Mouse (Mus musculus): ENCODE measurements around the gene Ticrr. TPM values are rescaled to one million over a fixed set of nuclear protein-coding genes. Genes with fewer than 3 reads are reported as not detected.

Ticrr gene
- 1 to 10 TPM in 17 of 26 experiments, under 1 TPM in 9; 0.08 to 6.3 (median 1.4) TPM for total RNA-seq (2018; cell fraction: chromatin; rRNA removed)
- total RNA-seq (2018; cell fraction: cytosol; rRNA removed), result 1 to 10 TPM in 1 of 26 experiments, under 1 TPM in 25; 0.15 to 1.1 (median 0.58) TPM
- total RNA-seq (2018; cell fraction: nucleus; rRNA removed), result 10 to 100 TPM in 1 of 26 experiments, 1 to 10 TPM in 7, under 1 TPM in 18; 0.15 to 17.9 (median 0.78) TPM
- polyA plus RNA-seq (2018), result 0.12 to 2.8 TPM (median 1.6 TPM) in 3 replicates

DNA sequence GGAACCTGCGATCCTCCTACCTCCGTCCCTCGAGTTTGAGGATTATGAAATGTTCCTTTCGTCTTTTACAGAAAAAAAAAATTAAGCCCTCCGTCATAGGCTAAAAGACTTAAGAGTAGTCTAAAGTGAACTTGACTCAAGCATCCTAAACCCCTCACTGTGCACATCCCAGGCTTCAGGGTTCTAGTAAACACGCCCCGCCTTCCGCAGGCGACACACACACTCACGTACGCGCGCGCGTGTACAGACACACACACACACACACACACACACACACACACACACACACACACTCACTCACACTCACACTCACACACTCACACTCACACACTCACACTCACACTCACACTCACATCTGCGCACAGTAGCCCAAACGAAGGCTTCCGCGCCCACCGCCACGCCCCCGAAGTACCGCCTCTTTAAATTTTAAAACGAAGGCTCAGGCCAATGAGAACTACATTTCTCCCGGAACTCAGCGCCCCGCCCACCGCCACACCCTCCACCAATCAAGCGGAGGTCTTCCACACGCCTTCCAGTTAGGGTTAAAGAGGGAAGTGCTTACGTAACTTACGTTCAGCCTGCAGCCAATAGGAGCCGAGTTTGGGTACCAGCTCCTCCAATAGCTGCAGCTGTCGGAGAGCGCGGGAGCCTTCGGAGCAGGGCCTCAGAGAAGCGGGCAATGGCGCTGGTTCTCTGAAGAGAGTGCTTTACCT lies at the start of gene Ticrr:
TSS of gene Ticrr (plus strand) at position 619 of the 713 bp plus-strand sequence.
- Histone ChIP-seq H3K4me3 (ENCODE audit: inconsistent target) (peak within 1 kb of the TSS; percentile 65), H3K36me3 (ENCODE audit: inconsistent target) (no peaks in the 10 kb centered on the region), H3K27ac (no peak within 1 kb of the TSS), H3K79me2 (ENCODE audit: inconsistent target) (peaks cover 45% of the 10 kb centered on the region)
- WGBS (ENCODE audit: missing documents), result 2% methylated on average over 39 of the region's 39 CpGs

DNA sequence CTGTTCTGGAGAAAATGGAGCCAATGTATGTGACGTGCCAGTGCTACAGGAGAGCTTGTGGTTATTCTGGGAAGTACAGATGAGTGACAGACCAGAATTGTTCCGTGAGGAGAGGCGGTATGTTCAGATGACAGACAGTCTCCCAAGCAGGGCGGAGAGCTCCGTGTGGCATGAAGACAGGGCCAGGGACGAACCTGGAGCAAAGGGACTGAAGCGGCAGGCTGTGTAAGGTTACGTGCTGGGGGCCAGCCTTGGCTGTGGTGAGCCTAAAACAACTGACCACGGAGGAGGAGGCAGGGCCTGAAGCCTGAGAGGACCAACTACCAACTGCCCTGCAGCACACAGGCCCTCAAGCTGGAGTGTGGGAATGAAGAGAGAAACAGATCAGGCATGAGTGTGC lies 48.1 kb upstream of the Ticrr start:
- WGBS (ENCODE audit: missing documents), result 89% methylated on average over 9 of the region's 9 CpGs

DNA sequence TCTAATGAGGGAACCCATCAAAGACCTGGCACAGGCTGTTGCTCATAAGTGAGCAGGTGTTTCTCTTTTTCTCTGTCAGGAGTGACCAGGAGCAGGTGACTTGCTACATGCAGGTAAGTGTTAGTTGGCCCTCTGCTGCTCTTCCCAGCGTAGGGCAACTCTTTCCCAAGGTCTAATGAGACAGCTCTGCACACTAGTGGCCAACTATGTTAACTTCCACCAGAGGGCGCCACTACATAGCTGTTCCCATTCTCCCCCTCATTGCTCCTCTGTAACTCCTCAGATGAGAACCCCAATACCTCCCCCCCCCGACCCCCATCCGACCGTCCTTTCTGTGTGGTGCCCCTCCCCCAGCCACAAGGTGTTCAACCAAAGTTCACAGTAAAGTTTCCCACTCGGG lies 47.2 kb upstream of the Ticrr start:
- H3K27ac ChIP-seq, result no peak overlapping the region
- H3K4me3 ChIP-seq (ENCODE audit: inconsistent target), result no peak overlapping the region
- 19% methylated on average over 6 of the region's 6 CpGs for WGBS (ENCODE audit: missing documents)
- no peaks in the 10 kb centered on the region for H3K36me3 ChIP-seq (ENCODE audit: inconsistent target)
- no peaks in the 10 kb centered on the region for H3K79me2 ChIP-seq (ENCODE audit: inconsistent target)

More for the DNA sequence above, 48.1 kb upstream of the Ticrr start:
- no peak overlapping the region for H3K4me3 ChIP-seq (ENCODE audit: inconsistent target)
- no peak overlapping the region for H3K27ac ChIP-seq
- H3K79me2 ChIP-seq (ENCODE audit: inconsistent target), result no peaks in the 10 kb centered on the region
- no peaks in the 10 kb centered on the region for H3K36me3 ChIP-seq (ENCODE audit: inconsistent target)

DNA sequence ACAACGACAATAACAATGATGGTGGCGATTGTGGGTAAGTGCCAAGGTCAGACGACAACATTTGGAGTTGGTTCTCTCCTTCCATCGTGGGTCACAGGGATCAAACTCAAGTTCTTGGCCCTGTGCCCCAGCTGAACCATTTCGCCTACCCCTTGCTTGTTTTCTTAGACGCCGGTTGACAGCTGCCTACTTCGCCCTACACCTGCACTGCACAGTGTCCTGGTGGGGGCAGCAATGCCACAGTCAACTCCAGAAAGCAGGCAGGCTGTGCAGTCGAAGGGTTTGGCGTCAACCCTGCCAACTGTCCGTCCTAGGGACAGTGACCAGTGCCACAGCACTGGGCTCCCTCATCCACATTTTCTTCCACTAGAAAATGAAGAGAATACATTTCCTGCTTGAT lies 46.7 kb upstream of the Ticrr start:
- Histone ChIP-seq H3K4me3 (ENCODE audit: inconsistent target) (no peak overlapping the region), H3K27ac (no peak overlapping the region), H3K79me2 (ENCODE audit: inconsistent target) (no peaks in the 10 kb centered on the region), H3K36me3 (ENCODE audit: inconsistent target) (no peaks in the 10 kb centered on the region)
- WGBS (ENCODE audit: missing documents), result 56% methylated on average over 11 of the region's 11 CpGs

DNA sequence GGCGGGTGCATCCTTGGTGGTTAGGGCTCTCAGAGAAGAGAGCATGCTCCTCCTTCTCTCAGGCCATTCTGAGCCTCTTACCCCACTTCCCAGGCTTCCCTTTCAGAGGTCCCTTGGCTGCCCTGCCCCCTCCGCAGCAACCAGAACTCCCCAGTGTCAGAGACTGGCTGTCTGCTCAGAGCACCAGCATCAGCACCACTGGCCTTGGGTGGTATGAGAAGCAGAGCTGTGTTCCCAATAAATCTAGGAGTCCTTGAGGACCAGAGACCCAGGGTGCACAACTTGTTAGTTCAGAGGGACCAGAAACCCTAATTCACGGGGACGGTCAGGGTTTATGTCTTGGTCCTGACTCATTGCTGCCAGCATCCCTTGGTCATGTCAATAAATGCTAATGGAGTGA lies 45.0 kb upstream of the Ticrr start:
- Histone ChIP-seq H3K79me2 (ENCODE audit: inconsistent target) (no peaks in the 10 kb centered on the region), H3K36me3 (ENCODE audit: inconsistent target) (no peaks in the 10 kb centered on the region), H3K27ac (no peak overlapping the region), H3K4me3 (ENCODE audit: inconsistent target) (no peak overlapping the region)
- WGBS (ENCODE audit: missing documents), result 70% methylated on average over 4 of the region's 4 CpGs

DNA sequence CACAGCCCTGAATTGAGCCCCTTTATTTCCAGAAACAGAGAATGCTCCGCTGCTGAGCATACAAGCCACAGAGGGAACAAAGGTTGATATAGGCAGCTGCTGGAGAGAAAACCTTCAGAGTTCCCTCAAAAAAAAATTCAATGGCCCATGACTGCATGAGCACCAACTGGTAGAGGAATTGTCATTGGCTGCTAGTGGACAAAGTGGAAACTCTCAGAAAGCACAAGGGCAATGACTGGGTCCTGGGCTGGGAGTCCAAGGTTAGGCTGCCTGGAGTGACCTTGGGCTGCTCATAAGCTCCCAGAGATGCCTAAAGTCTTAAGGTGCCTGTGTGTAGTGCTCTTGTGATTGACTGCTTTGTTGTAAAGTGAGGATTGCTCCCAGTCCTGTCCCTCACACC lies 44.1 kb upstream of the Ticrr start:
- 69% methylated on average over 1 of the region's 1 CpGs for WGBS (ENCODE audit: missing documents)
- Histone ChIP-seq H3K27ac (no peak overlapping the region), H3K36me3 (ENCODE audit: inconsistent target) (no peaks in the 10 kb centered on the region)

DNA sequence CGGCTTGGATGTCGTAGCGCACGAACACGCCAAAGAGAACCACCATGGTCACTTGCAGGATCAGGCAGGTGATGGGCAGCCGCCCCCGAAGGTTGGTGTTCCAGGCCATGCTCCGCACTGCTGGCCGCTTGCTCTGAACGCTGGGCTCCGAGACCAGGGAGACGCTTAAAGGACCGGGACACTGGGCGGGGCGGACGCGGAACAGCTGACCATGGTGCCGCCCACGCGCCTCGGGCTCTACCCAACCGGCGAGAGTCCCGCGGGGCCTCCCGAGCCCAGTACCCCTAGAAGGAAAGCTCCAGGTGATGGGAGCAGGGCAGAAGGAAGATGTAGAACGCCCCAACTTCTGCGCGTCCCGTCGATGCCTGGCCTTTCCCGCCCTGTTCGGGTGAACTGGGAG lies 42.6 kb upstream of the Ticrr start, which contains the start of gene Rhcg:
TSS of gene Rhcg (minus strand) at position 240 of the 400 bp plus-strand sequence.
- Histone ChIP-seq H3K36me3 (ENCODE audit: inconsistent target) (no peaks in the 10 kb centered on the region), H3K79me2 (ENCODE audit: inconsistent target) (no peaks in the 10 kb centered on the region), H3K4me3 (ENCODE audit: inconsistent target) (no peak within 1 kb of the TSS), H3K27ac (no peak within 1 kb of the TSS)
- 14% methylated on average over 33 of the region's 33 CpGs for WGBS (ENCODE audit: missing documents)

More for the DNA sequence above, 44.1 kb upstream of the Ticrr start:
- no peaks in the 10 kb centered on the region for H3K79me2 ChIP-seq (ENCODE audit: inconsistent target)
- no peak overlapping the region for H3K4me3 ChIP-seq (ENCODE audit: inconsistent target)

DNA sequence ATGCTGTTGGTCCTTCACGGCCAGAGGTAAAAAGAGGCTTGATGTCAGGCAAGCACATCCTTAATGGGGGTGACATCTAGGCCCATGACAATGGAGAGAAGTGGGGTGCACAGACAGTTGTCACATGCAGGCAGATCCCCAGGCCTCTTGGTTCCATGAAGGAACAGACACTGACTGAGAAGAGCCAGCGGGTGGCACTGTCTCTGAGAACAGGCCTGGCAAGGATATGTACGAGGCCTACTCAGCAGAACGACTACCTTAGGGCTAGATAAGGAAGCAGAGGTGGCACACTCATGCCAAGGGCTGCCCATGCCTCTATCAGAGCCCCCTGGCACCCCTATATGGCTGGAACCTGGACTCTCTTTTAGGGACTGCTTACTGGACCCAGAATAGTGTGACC lies 40.5 kb upstream of the Ticrr start:
- WGBS (ENCODE audit: missing documents), result 53% methylated on average over 4 of the region's 4 CpGs
- Histone ChIP-seq H3K4me3 (ENCODE audit: inconsistent target) (no peak overlapping the region), H3K27ac (no peak overlapping the region), H3K36me3 (ENCODE audit: inconsistent target) (no peaks in the 10 kb centered on the region), H3K79me2 (ENCODE audit: inconsistent target) (no peaks in the 10 kb centered on the region)

DNA sequence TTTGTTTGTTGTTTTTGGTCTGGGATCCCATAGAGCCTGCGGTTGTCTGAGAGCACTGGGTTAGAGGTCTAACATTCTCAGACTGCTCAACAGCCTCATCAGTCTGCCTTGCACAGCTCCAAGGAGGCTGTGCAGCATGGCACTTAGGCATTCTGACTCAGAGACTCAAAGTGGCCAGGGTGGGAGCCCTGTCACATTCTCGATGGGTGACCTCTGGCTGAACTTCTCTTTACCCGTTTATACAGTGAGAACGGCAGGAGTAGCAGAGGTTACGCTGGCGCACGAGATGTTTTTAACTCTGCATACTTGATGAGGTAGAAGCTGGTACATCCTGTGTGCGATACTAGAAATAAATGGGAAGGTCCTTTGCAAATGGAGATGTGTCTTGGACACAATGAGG lies 36.9 kb upstream of the Ticrr start:
- 49% methylated on average over 8 of the region's 8 CpGs for WGBS (ENCODE audit: missing documents)

DNA sequence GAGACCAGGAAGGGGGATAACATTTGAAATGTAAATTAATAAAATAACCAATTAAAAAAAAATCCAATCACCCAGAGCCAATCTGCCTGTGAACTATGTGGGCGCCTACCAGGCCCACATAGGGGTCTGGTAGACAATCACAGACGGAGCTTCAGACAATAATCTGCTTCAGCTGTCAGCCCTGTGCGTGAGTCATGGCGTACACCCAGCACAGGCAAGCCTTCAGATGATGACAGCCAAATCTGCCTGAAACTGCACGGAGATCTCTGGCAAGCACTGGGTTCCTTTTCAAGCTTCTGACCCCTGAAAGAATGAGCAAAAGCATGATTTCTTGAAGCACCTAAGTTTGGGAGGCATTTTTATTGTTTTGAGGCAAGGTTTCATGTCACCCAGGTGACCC lies 33.8 kb upstream of the Ticrr start:
- no peaks in the 10 kb centered on the region for H3K36me3 ChIP-seq (ENCODE audit: inconsistent target)
- 91% methylated on average over 5 of the region's 5 CpGs for WGBS (ENCODE audit: missing documents)
- no peak overlapping the region for H3K27ac ChIP-seq
- no peak overlapping the region for H3K4me3 ChIP-seq (ENCODE audit: inconsistent target)
- H3K79me2 ChIP-seq (ENCODE audit: inconsistent target), result no peaks in the 10 kb centered on the region

More for the DNA sequence above, 36.9 kb upstream of the Ticrr start:
- Histone ChIP-seq H3K79me2 (ENCODE audit: inconsistent target) (no peaks in the 10 kb centered on the region), H3K27ac (no peak overlapping the region), H3K4me3 (ENCODE audit: inconsistent target) (no peak overlapping the region), H3K36me3 (ENCODE audit: inconsistent target) (no peaks in the 10 kb centered on the region)

DNA sequence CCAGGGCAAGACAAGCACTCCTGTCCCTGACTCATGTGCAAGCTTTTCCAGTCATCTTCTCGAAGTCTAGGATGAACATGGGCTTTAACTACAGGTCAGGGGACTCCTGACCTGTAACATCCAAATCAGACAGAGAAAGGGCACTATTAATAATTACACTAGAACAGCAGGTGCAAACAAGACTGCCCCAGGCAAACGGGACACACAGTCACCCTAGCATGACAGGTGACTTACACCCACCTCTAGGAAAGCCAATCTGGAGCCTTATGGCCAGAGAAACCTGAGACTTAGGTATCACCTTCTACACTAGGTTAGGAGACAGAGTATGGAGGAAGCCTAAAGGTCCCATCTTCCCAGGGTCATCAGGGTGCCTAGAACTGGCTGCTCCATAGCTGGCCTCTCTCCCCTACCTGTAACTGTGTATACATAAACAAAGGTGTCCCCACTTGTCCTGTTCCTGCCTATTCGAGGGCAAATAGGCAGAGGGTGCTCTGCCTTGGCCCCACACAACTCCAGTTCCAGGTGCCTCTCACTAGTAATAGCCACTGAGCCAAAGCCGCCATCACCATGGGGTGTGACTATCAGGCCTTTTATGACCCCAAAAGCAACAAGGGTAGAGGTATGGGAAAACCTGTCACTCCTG lies 31.6 kb upstream of the Ticrr start:
- Histone ChIP-seq H3K27ac (no peak overlapping the region), H3K79me2 (ENCODE audit: inconsistent target) (no peaks in the 10 kb centered on the region), H3K4me3 (ENCODE audit: inconsistent target) (no peak overlapping the region), H3K36me3 (ENCODE audit: inconsistent target) (no peaks in the 10 kb centered on the region)
- 84% methylated on average over 4 of the region's 4 CpGs for WGBS (ENCODE audit: missing documents)

DNA sequence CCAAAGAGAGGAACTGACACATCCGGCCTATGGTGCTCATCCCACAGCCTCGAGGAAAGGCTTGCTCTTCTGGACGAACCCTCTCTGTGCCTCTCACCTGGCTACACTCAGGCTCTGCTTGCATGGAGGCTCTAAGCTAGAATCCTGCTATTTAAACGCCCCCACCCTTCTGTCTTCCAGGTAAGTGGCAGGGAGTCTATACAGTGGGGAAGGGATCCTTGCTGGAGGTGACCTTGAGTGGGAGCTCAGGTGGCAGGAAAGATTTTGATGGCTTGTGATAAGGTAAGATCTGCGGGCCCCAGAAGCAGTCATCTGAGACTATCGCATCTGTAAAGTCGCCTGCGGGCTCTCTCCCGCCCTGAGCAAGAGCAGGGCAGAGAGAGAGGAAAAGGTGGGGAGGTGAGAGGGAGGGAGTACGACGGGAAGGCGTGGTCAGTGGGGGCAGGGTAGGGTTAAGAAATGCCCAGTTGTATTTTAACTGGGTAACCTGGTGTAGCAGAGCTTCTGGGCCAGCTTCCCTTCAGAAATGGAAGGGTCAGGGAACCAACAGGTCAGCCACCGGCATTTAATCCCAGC lies 28.1 kb upstream of the Ticrr start:
- no peak overlapping the region for H3K4me3 ChIP-seq (ENCODE audit: inconsistent target)
- 38% methylated on average over 13 of the region's 13 CpGs for WGBS (ENCODE audit: missing documents)
- no peak overlapping the region for H3K27ac ChIP-seq
- H3K36me3 ChIP-seq (ENCODE audit: inconsistent target), result no peaks in the 10 kb centered on the region
- no peaks in the 10 kb centered on the region for H3K79me2 ChIP-seq (ENCODE audit: inconsistent target)

DNA sequence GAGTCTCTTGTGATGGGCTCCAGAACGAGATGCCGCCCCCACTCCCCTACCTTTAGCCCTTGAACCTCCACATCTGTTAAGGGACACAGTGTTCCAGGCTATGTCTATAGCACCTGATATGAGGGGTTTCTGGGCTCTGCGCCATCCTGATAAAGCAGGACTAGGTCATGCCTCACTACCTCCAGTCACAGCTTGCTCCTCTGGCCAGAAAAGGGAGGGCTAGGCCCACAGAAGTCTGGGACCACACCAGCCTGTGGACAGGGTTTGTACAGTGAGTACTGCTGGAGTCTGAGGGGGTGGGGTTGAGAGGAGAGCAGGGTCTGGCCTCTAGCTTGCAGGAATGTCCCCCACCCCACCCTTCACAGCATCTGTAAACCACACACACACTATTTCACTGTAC lies 12.8 kb upstream of the Ticrr start:
- WGBS (ENCODE audit: missing documents), result 97% methylated on average over 3 of the region's 3 CpGs
- Histone ChIP-seq H3K79me2 (ENCODE audit: inconsistent target) (no peaks in the 10 kb centered on the region), H3K27ac (no peak overlapping the region), H3K4me3 (ENCODE audit: inconsistent target) (no peak overlapping the region), H3K36me3 (ENCODE audit: inconsistent target) (no peaks in the 10 kb centered on the region)

DNA sequence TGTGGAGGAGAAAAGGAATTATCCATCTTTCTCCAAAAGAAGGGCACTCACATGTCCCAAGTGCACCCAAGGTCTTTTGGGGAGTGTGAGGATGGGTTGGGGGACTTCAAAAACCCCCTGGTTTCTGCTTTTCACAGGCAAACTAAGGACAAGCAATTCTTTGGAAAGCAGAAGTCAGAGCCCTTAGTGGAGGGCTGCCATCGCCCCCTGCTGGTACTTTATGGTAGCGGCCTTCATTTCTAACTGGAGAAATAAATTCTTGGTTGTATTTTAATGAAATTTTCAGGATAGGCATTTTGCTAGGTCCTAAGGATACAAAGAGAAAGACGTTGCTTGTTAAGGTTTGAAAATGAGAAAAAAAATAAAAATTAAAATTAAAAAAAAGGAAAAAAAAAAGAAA lies 11.0 kb upstream of the Ticrr start:
- Histone ChIP-seq H3K36me3 (ENCODE audit: inconsistent target) (no peaks in the 10 kb centered on the region), H3K4me3 (ENCODE audit: inconsistent target) (no peak overlapping the region), H3K79me2 (ENCODE audit: inconsistent target) (no peaks in the 10 kb centered on the region), H3K27ac (no peak overlapping the region)
- WGBS (ENCODE audit: missing documents), result 6% methylated on average over 2 of the region's 3 CpGs

DNA sequence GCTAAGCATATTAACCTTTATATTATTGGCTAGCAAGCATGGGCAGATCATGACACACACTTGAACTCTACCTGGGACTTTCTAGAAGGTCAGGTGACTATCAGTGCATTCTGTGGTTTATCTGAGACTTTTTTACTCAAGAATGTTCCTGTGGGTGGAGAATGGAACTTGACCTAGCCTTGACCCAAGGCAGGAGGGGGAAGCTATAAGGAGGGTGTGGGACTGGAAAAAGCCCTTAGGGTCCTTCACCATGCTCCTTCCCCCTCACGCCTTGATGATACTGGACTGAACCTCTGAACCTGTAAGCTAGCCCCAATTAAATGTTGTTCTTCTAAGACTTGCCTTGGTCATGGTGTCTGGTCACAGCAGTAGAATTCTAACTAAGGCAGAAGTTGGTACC lies 5.8 kb upstream of the Ticrr start:
- 100% methylated on average over 1 of the region's 1 CpGs for WGBS (ENCODE audit: missing documents)

More for the DNA sequence above, 5.8 kb upstream of the Ticrr start:
- no peak overlapping the region for H3K27ac ChIP-seq
- H3K79me2 ChIP-seq (ENCODE audit: inconsistent target), result no peaks in the 10 kb centered on the region
- no peak overlapping the region for H3K4me3 ChIP-seq (ENCODE audit: inconsistent target)
- H3K36me3 ChIP-seq (ENCODE audit: inconsistent target), result no peaks in the 10 kb centered on the region
